Mouse (Mus musculus): ENCODE results near the gene Slc38a8. TPM values are rescaled to one million over a fixed set of nuclear protein-coding genes. Genes with fewer than 3 reads are reported as not detected.

The Slc38a8 gene
- polyA plus RNA-seq (2012; rRNA removed; ENCODE audit: low replicate concordance), result 0.19 and 0.75 TPM in 2 replicates

GRCm38 (mm10) chr8:119501598-119501997 is at the start of gene Slc38a8:
Gene Slc38a8, minus strand, starts transcription at chr8:119501698.

GRCm38 (mm10) chr8:119446211-119446989 is 55.1 kb downstream of the Slc38a8 start, which contains the start of gene Necab2:
Gene Necab2, plus strand, starts transcription at chr8:119446719.

GRCm38 (mm10) chr8:119433582-119434174 is 67.8 kb downstream of the Slc38a8 start, which contains the start of gene Osgin1:
Gene Osgin1, plus strand, starts transcription at chr8:119434124.

Other genes starting within 250 kb of the Slc38a8 start
- gene Hsbp1, start 157.2 kb downstream of the Slc38a8 start, polyA plus RNA-seq (2012; rRNA removed; ENCODE audit: low replicate concordance), result 21.4 and 38.2 TPM in 2 replicates
- gene Mlycd, start 106.8 kb downstream of the Slc38a8 start, polyA plus RNA-seq (2012; rRNA removed; ENCODE audit: low replicate concordance), result 57.8 and 85.0 TPM in 2 replicates
- 92.1 and 231 TPM in 2 replicates for gene Osgin1, start 67.6 kb downstream of the Slc38a8 start, polyA plus RNA-seq (2012; rRNA removed; ENCODE audit: low replicate concordance)
- 0.69 and 0.84 TPM in 2 replicates for gene Necab2, start 55.0 kb downstream of the Slc38a8 start, polyA plus RNA-seq (2012; rRNA removed; ENCODE audit: low replicate concordance)
- 38.5 and 43.8 TPM in 2 replicates for gene Mbtps1, start 57.0 kb upstream of the Slc38a8 start, polyA plus RNA-seq (2012; rRNA removed; ENCODE audit: low replicate concordance)
- gene Hsdl1, start 73.5 kb upstream of the Slc38a8 start, polyA plus RNA-seq (2012; rRNA removed; ENCODE audit: low replicate concordance), result 13.1 and 14.8 TPM in 2 replicates
- gene Dnaaf1, start 73.5 kb upstream of the Slc38a8 start, polyA plus RNA-seq (2012; rRNA removed; ENCODE audit: low replicate concordance), result 6.3 and 13.3 TPM in 2 replicates
- gene Taf1c, start 103.5 kb upstream of the Slc38a8 start, polyA plus RNA-seq (2012; rRNA removed; ENCODE audit: low replicate concordance), result 19.7 and 22.9 TPM in 2 replicates
- 0.44 and 4.5 TPM in 2 replicates for gene Adad2, start 111.0 kb upstream of the Slc38a8 start, polyA plus RNA-seq (2012; rRNA removed; ENCODE audit: low replicate concordance)
- gene Kcng4, start 134.0 kb upstream of the Slc38a8 start, polyA plus RNA-seq (2012; rRNA removed; ENCODE audit: low replicate concordance), result 0.56 and 0.74 TPM in 2 replicates
- gene Wfdc1, start 164.7 kb upstream of the Slc38a8 start, polyA plus RNA-seq (2012; rRNA removed; ENCODE audit: low replicate concordance), result 26.9 and 27.6 TPM in 2 replicates
- gene Atp2c2, start 198.3 kb upstream of the Slc38a8 start, polyA plus RNA-seq (2012; rRNA removed; ENCODE audit: low replicate concordance), result 4.3 and 5.8 TPM in 2 replicates